Mouse (Mus musculus) bone marrow, adult 2 months (tissue): ENCODE results near the gene Cog4. TPM values are rescaled to one million over a fixed set of nuclear protein-coding genes. Genes with fewer than 3 reads are reported as not detected.
"Not testable (repeated sequence)": the region's sequence is repeated elsewhere in the genome, so short reads cannot be mapped to it uniquely, and the experiment has no call there.

Experiments
- H3K27ac ChIP-seq: fragments of 200-500 bp; 2 replicates; pipeline ENCODE4 v1.5.1; 2012; ENCODE audit warnings: low read depth, mild to moderate bottlenecking, control low read depth, inconsistent platforms, low read length; ENCODE audit not compliant: control insufficient read depth, poor library complexity, insufficient read depth
- H3K4me1 ChIP-seq: fragments of 200-500 bp; 2 replicates; pipeline ENCODE4 v1.6.1; 2011; ENCODE audit warnings: low read length; ENCODE audit not compliant: control insufficient read depth, insufficient read depth
- H3K4me3 ChIP-seq: fragments of 200-500 bp; replicated peaks from 2 replicates; pipeline ENCODE3; 2011; ENCODE audit warnings: mild to moderate bottlenecking, low read depth, low read length, control low read depth; ENCODE audit not compliant: control insufficient read depth
- CTCF ChIP-seq: fragments of 200-500 bp; IDR thresholded peaks from 2 replicates; pipeline ENCODE4 v1.5.1; 2011; ENCODE audit warnings: low read length, control low read depth; ENCODE audit not compliant: control insufficient read depth, insufficient read depth
- POLR2A ChIP-seq: fragments of 200-500 bp; IDR thresholded peaks from 2 replicates; pipeline ENCODE4 v1.6.1; 2011; ENCODE audit warnings: low read depth, mild to moderate bottlenecking, control low read depth, low read length, borderline replicate concordance; ENCODE audit not compliant: control insufficient read depth
- WGBS: fragments of 180-500 bp; shearing (Covaris S2); methylation state at CpG from one replicate; pipeline ENCODE4 v1.1.7; 2018; 5-methylcytosine and 5-hydroxymethylcytosine counted together
- polyA plus RNA-seq: library from polyadenylated mRNA; stranded (reverse); fragments of >200 nt; gene quantifications from 2 replicates; pipeline ENCODE4 v1.2.4, GENCODE M21; 2011; ENCODE audit warnings: low replicate concordance; ENCODE audit not compliant: missing spikeins, insufficient read depth, insufficient read length

The Cog4 gene
- polyA plus RNA-seq, 1 experiment, result 59.9 TPM

DNA sequence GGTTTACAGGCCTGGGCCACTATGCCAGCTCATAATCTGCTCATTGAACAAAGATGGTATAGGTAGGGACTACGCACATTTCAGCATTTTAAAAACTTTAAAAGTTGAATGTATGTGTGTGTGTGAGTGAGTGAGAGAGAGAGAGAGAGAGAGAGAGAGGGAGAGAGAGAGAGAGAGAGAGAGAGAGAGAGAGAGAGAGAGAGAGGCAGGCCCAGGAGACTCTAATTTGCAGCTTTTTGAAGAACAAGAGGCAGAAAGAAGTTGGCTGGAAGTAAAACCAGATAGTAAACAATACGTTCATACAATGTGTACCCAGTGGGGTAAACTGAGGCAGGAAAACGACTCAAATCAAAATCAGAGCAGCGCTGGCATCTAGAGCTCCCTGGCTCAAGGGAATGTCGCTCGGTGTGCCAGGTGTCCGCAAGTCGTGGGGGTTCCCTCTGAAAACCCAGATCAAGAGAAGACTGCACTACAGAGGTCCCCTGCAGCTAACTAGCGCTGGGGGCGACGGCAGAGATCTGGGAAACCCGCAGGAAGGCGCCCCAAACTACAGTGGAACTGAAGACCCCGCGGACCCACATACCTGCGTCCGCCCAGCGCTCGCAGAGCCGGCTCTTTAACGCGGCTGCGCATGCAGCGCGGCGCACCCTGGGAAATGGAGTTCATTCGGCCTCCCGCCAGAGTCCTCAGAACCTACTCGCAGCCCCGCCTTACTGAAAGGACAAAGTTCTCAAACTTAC is 55.6 kb downstream of the Cog4 start, which contains the start of gene Fuk:
Fuk (minus strand) TSS at position 650 of the 740 bp plus-strand sequence.
- TF ChIP-seq CTCF (no peak), POLR2A (peak; percentile 39; the same call in 1 of the 2 replicates)
- Histone ChIP-seq H3K4me3 (peak within 1 kb of the TSS; percentile 84), H3K27ac (no peak within 1 kb of the TSS), H3K4me1 (peaks cover 2% of the 10 kb centered on the region; the same call in 1 of the 2 replicates)
- WGBS, result 4% methylated on average over 30 of the region's 30 CpGs

DNA sequence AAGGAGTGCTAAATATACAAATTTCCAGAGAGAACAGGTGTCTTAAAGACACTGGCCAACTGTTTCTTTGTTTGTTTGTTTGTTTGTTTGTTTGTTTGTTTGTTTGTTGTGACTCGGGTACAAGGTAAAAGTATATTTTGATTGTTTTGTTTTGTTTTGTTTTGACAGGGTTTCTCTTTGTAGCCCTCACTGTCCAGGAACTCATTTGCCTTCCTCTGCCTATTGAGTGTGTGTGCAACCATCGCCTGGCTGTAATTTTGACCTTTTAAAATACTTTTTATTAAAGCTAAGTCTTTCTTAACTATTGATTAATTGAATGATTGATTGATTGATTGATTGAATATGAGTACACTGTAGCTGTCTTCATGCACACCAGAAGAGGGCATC is 56.2 kb downstream of the Cog4 start:
- TF ChIP-seq POLR2A (no peak), CTCF (no peak)
- H3K27ac ChIP-seq, result no peak overlapping the region
- no peak overlapping the region for H3K4me3 ChIP-seq
- 49% methylated on average over 2 of the region's 2 CpGs for WGBS
- H3K4me1 ChIP-seq, result peaks cover 2% of the 10 kb centered on the region; the same call in 1 of the 2 replicates

DNA sequence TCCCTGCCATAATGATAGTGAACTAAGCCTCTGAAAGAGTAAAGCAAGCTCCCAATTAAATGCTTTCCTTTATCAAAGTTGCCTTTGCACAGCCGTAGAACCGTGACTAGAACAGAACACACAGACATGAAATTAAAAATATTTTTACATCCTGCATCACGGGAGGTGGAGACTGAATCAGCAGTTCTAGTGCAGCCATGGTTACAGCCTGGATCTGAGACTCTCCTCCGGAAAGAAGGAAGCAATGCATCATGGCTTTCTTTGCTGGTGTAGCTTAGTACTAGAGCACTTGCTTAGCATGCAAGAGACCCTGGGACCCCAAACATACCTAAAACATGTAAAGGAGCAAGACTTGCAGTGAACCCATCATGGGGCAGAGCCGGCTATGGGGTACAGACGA is 59.0 kb downstream of the Cog4 start:
- peaks cover 2% of the 10 kb centered on the region; the same call in 1 of the 2 replicates for H3K4me1 ChIP-seq
- 77% methylated on average over 6 of the region's 6 CpGs for WGBS
- no peak overlapping the region for H3K27ac ChIP-seq
- no peak overlapping the region for H3K4me3 ChIP-seq
- TF ChIP-seq CTCF, result no peak
- no peak for TF ChIP-seq POLR2A

DNA sequence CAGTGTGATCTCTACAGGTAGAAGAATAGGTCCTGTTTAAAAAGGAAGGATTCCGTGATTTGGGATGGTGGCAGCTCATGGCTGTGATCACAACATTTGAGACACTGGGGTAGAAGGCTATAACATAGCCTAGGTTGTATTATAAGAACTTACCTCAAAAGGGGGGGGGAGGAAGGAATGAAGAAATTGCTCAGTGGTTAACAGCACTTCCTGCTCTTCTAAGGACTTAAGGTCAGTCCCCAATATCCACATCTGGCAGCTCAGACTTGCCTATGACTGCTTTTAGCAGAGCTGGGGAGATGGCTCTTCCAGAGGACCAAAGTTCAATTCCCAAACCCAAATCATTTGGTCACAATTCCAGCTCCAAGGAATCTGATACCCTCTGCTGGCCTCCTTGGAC is 60.3 kb downstream of the Cog4 start:
- H3K27ac ChIP-seq, result peak overlapping the region; percentile 34; the same call in 1 of the 2 replicates
- TF ChIP-seq CTCF (no peak), POLR2A (no peak)
- WGBS, result 63% methylated on average over 1 of the region's 1 CpGs
- H3K4me3 ChIP-seq, result no peak overlapping the region
- H3K4me1 ChIP-seq, result peaks cover 2% of the 10 kb centered on the region; the same call in 1 of the 2 replicates

DNA sequence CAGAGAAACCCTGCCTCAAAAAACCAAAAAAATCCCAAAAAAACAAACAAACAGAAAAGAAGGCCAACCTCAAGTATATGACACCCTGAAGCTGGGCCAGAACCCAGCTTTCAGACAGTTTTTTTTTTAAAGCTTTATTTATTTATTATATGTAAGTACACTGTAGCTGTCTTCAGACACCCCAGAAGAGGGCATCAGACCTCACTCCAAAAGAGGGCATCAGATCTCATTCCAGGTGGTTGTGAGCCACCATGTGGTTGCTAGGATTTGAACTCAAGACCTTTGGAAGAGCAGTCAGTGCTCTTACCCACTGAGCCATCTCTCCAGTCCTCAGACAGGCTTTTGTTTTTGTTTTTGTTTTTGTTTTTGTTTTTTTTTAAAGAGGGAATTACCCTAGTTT is 63.5 kb downstream of the Cog4 start:
- not testable (repeated sequence) for H3K27ac ChIP-seq, H3K4me3 ChIP-seq, H3K4me1 ChIP-seq

DNA sequence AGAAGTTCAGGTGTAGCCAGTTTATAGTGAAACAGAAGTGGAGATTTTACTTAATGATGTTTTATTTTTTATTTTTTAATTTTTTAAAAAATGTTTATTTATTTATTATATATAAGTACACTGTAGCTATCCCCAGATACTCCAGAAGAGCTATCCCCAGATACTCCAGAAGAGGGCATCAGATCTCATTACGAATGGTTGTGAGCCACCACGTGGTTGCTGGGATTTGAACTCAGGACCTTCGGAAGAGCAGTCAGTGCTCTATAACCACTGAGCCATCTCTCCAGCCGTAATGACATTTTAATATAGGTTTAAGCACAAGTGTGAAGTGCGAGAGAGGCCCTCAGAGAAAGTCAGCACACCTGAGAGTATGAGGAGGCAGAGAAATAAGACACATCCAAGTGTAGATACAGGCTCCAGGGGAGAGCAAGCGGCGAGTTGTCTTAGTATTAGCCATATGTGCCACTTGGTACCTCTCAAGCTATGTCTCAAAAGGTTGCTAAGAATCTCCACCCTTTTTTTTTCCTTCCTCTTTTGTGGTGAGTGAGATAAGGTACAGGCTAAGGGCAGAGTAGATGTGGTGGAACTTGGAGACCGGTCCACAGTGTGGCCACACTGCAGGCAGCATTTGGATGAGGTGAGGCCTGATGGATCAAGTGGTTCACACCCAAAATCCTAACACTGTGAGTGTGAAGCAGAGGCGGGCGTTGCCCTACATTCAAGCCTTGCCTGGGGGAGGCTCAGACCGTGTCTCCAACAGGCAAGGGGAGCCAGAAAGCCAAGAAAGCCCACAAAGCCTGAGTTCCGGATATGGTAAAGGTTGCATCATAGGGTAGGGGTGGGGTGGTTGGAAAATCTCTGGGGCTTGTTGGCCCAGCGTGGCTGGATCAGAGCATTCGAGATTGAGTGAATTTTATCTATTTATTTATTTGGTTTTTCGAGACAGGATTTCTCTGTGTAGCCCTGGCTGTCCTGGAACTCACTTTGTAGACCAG is 65.5 kb downstream of the Cog4 start:
- TF ChIP-seq CTCF, result no peak
- Histone ChIP-seq H3K4me1 (no peaks in the 10 kb centered on the region), H3K27ac (peak overlapping the region; percentile 79), H3K4me3 (peak overlapping the region; percentile 15)
- 20% methylated on average over 15 of the region's 15 CpGs for WGBS

DNA sequence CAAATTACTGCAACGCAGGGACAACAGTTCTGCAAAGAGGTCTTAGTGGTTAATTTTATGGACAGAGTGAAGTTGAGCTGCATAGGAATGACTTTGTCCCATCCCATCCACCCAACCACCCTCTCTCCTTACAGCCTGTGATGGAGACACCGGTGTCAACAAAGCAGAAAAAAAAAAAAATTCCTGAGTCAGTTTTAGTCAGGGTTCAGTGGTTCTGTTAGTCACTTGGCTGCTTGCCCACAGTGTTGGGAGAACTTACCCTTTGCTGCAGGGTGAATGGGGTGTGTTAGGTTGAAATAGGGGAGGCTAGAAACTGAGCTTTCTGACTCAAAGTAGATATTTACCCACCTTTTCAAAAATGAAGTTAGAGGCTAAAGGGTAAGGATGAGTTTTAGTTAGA is 71.0 kb downstream of the Cog4 start:
- no peak overlapping the region for H3K4me3 ChIP-seq
- TF ChIP-seq CTCF (no peak), POLR2A (no peak)
- no peak overlapping the region for H3K27ac ChIP-seq
- peaks cover 2% of the 10 kb centered on the region; the same call in 1 of the 2 replicates for H3K4me1 ChIP-seq
- WGBS, result 36% methylated on average over 2 of the region's 2 CpGs

DNA sequence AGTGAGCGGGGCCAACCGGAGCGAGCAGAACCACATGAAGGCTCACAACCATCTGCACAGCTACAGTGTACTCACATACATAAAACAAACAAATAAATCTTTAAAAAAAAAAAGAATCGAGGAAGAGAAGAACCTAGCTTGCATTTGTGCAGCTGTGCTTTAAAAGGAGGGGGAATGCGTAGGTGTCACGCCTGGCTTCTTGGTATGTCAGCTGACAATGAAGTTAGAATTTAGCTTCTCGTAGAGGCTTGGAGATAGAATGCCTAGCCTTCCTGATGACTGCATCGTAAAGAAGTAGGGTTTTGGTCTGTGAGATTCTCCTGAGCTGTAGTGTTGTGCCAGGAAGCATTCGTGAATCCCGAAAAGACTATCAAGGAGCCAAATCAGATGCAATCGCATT is 71.6 kb downstream of the Cog4 start:
- WGBS, result 71% methylated on average over 11 of the region's 11 CpGs
- Histone ChIP-seq H3K4me3 (no peak overlapping the region), H3K4me1 (peaks cover 2% of the 10 kb centered on the region; the same call in 1 of the 2 replicates)

More for the DNA sequence above, 71.6 kb downstream of the Cog4 start:
- no peak overlapping the region for H3K27ac ChIP-seq
- TF ChIP-seq CTCF (no peak), POLR2A (no peak)
